13 mouse cellular contexts compared by ENCODE assay signal in the genomic region with DNA sequence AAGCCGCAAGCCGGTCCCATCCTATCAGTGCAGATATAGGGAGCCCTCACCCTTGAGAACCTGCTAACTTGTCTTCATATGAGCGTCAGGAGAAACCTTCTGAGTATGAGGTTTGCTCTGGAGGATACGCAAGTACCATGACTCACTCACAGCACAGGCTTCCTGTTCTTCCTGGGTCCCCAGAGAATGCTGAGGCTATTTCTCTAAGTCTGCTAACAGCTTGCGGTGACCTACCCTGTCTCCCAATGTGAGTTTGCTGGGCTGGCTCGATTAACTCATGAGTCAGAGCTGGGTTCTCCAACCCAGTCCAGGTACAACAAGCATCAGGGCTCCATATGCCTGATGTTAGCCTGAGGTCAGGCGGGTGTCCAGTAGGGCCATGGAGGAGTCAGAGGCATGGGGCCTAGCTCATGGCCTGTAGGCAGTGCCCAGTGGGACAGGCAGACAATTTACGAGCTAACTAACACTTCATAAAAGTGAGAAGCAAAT.
"Had no signal": no experiment of that assay in that cellular context is flagged by ENCODE, and none has a peak within 500 bp of the region (broad histone marks: within the 10 kb centered on the region; RNA-seq: fewer than 3 reads in every experiment).

No protein-coding gene starts in this region.

- H3K27me3 ChIP-seq: lung, embryonic 15.5 days; megakaryocyte, embryonic 14.5 days; neural tube, embryonic 12.5 days had no signal

- H3K27ac ChIP-seq: lung, embryonic 15.5 days; macrophage; midbrain, embryonic 13.5 days; midbrain, embryonic 15.5 days; neural tube, embryonic 12.5 days had no signal

- DNase-seq: liver, postnatal 0 days; lung, adult 2 months; lung, postnatal 14 days; lung, postnatal 36 days; right cerebral cortex, postnatal 14 days; thymus, adult 18-20 months; thymus, postnatal 25 days had no signal

- H3K9me3 ChIP-seq: lung, embryonic 15.5 days; midbrain, embryonic 13.5 days; midbrain, embryonic 15.5 days; neural tube, embryonic 12.5 days had no signal

- H3K36me3 ChIP-seq: lung, embryonic 15.5 days; midbrain, embryonic 13.5 days; midbrain, embryonic 15.5 days; neural tube, embryonic 12.5 days had no signal

- H3K4me3 ChIP-seq: lung, embryonic 15.5 days; midbrain, embryonic 13.5 days; midbrain, embryonic 15.5 days; neural tube, embryonic 12.5 days had no signal

- H3K4me1 ChIP-seq: lung, embryonic 15.5 days; megakaryocyte, embryonic 14.5 days; midbrain, embryonic 15.5 days; neural tube, embryonic 12.5 days had no signal
